Mouse (Mus musculus) monocyte, adult 5-6 weeks (primary cell): ENCODE results near the gene Fam214a. TPM values are rescaled to one million over a fixed set of nuclear protein-coding genes. Genes with fewer than 3 reads are reported as not detected.
A peak's percentile ranks its signal among the peaks of the same experiment; 100 is the strongest.
"Not testable (repeated sequence)": the region's sequence is repeated elsewhere in the genome, so short reads cannot be mapped to it uniquely, and the experiment has no call there.

Source experiments
- ATAC-seq: fragments of 153-309, 156-312 bp; replicated peaks from 2 replicates; pipeline ENCODE4 v1.8.0; 2017; ENCODE audit warnings: mild to moderate bottlenecking; ENCODE audit not compliant: low TSS enrichment, insufficient number of reproducible peaks, severe bottlenecking, poor library complexity, low FRiP score
- total RNA-seq: library from RNA; stranded (forward); fragments of 200-1000, 200-491, 200-594 nt; gene quantifications from 3 replicates; pipeline ENCODE4 v1.2.3, GENCODE M21; 2017

Gene Fam214a
- total RNA-seq, 1 experiment from 2014 or later: 43.8 TPM

GRCm38 (mm10) chr9:74975416-74975815 is 22.7 kb downstream of the Fam214a start:
- ATAC-seq: peak; percentile 37; the same call in 1 of the 2 replicates

GRCm38 (mm10) chr9:74975911-74976563 is 23.4 kb downstream of the Fam214a start:
- ATAC-seq: peak; percentile 99

DNA sequence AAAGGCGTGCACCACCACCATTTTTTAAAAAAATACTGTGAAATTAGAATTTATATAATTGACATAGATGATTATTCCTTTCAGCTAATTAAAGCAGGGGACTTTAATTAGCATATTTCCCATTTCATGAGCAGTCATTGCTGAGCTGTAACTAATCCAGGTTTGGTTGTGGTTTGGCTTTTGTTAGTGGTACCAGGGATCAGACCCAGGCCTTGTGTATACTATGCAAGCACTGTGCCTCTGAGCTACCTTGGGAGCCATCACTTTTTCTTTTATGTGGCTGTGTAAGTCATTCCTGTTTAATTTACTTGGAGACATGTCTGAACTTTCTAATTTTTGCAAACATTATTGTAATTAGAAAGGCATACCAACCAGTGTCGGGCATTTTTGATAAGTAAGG is 24.6 kb downstream of the Fam214a start:
- no peak for ATAC-seq

DNA sequence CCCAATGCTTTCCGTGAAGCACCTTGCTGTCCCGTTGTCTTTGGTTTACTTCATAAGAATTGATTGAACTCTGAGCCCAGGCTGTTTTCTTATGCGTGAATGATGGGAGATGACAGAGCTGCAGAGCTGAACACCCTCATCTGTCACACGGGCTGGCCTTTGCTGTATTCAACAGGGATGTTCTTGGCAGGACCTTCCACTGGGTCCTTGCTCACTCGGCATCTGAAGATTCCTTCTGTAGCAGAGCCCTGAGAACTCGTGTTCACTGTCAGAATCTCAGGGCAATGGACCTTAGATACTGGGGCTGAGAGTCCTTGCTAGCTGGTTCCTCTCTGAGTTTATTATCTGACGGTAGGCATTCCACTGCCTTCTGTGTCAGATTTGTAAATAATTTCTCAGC is 25.3 kb downstream of the Fam214a start:
- no peak for ATAC-seq

DNA sequence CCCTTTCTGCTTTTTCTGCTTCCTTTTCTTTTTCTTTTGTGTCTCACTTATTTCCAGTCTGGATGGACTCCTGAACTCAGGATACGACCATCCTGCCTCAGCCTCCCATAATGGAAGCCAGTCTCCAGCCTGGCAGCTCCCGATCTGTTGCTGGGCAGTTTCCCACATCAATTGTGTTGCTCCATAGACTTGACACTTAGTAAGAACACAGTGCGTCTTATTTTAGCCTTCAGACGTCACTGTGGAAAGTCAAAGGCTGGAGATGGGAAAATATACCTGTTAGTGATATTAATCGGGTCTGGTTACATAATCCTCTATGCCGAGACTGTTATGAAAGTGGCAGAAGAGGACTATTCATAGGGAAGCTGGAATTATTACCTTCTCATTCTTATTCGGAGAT is 26.2 kb downstream of the Fam214a start:
- no peak for ATAC-seq

GRCm38 (mm10) chr9:74979371-74979770 is 26.7 kb downstream of the Fam214a start:
- ATAC-seq: no peak

- ATAC-seq: no peak
These were observed 27.2 kb downstream of the Fam214a start for GRCm38 (mm10) chr9:74979866-74980265.

GRCm38 (mm10) chr9:74981663-74982111 is 29.0 kb downstream of the Fam214a start:
- no peak for ATAC-seq

GRCm38 (mm10) chr9:74982193-74982592 is 29.5 kb downstream of the Fam214a start:
- ATAC-seq: no peak

GRCm38 (mm10) chr9:74982722-74983121 is 30.0 kb downstream of the Fam214a start:
- ATAC-seq: not testable (repeated sequence)

DNA sequence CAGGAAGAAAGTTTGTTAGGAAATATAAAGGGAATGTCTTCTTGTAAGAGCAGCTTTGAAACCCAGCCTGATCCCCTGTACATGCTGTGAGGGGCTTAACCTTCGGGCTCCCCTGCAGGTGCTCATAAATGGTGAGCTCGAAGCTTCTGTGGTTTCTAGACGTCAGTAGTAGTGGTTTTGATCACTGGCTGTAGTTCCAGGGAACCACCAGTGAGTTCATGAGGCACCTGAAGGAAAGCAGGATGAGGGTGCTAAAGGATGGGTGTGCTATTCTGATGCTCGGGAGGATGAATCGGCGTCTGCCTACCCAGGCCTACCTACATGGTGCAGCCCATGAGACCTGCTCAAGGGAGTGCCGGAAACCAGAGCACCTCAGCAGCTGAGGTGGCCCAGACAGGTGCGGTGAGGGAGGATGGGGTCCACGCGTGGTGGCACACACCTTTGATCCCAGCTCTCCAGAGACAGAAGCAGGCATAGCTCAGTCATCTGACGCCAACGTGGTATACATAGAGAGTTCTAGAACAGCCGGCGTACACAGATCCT is 32.6 kb downstream of the Fam214a start:
- ATAC-seq: no peak

DNA sequence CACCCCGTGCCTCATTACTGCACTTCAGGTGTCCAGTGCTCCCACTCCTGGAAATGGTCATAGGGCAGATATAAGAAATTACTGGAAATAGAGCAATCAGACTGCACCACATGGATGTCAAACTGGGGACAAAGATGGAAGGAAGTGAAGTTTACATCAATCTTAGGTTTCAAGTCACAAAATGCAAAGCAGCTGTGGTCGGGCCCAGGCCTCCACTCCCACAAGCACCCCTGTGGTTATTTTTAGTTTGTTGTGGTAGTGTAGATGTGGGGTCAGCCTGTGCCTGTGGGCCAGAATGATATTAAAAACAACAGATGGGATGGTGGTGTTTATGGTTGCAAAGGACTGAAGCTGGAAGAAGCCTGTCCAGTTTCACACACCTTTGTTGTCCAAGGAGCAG is 33.1 kb downstream of the Fam214a start:
- ATAC-seq: 0 out of 2 replicates have a peak, but pooled peaks have one; percentile 34

DNA sequence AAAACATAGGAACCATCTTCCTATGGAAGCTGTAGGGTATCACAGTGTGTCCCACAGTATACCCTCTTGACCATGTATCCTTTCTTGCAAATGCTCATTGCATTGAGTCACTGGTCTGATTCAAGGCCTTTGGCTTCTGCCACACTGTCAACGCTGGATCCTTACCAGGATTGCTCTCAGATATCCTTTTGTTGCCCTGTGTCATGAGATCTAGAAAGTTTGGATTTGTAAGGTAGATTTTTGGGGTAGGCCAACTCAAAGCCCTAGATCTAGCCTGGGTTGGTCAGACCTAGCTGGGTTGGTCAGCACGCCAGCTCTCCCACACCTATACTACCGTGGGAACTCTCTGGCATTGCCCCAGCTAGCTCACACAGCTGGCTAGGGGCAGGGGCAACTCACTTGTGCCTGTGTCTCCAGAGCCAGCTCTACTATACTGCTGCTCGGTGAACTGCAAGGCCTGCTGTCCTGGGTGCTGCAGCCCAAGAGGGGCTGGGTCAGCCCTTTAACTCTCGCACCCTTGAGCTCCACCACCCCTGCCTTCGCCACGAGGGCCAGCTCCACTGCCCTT is 36.3 kb downstream of the Fam214a start:
- ATAC-seq: no peak

DNA sequence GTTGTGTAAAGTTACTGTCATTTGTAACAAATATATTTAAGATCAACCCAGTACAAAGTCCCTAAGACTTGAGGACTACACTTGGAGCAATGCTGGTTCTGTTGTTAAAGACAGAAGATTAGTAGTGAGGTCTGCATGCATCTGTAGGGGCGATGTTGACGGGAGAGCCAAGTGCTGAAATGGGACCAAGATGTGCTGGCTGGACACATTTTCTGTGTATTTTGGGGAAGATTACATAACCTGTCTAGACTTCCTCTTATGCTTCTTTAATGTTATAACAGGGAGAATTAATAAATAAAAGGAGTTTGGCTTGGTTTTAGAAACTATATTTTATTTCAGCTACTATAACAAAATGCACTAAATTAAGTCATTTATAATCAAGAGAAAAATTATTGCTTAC is 37.3 kb downstream of the Fam214a start:
- ATAC-seq: no peak

GRCm38 (mm10) chr9:74994611-74995257 is 42.0 kb downstream of the Fam214a start:
- no peak for ATAC-seq

GRCm38 (mm10) chr9:74996349-74996748 is 43.7 kb downstream of the Fam214a start:
- no peak for ATAC-seq

- no peak for ATAC-seq
These were observed 45.3 kb downstream of the Fam214a start for GRCm38 (mm10) chr9:74997976-74998375.

DNA sequence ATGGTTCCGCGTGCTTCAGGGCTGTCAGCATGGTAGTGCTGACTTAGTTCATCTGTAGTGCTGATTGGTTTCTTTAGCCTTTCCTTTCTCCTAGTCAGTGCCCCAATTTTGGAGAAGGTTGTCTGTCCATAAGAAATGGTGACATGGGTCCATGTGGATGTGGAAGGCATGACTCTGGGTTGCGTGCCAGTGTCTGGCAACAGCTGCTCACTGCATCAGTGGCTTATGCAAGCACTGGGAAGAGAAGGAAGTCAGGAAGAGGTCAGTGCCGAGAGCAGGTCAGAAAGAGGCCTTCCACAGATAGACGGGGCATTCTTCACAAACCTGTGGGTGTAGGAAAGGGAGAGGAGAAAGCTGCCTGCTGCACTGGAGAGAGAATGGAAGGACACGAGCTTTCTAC is 48.3 kb downstream of the Fam214a start:
- ATAC-seq: no peak

DNA sequence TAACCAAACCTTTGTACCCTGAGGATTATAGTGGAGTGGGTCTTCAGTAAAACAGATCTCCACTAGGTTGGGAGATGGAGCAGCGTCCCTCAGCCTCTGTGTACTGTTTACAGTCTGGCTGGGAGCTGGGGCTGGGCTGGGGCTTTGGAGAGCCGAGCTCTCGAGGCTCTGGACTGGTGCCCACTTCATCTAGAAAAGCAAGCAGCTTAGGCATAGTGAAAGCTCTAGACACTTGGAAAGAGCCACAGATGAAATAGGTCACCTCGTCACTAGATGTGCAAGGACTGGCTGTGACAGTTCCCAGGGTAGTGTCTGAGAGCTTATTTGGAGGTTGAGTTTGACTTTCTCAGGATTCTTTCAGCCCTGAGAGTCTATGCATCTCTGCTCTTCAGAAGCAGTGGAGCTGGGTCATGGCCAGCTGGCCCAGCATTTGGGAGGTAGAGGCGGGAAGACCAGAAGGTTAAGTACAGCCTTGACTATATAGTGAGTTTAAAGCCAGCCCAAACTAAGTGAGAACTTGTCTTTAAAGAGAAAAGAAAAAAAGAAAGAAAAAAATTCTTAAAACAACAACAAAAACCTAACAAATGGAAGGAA is 49.0 kb downstream of the Fam214a start:
- ATAC-seq: no peak
